Mouse (Mus musculus) ES-Bruce4 (cell line): ENCODE results near the gene Gpsm1. TPM values are rescaled to one million over a fixed set of nuclear protein-coding genes. Genes with fewer than 3 reads are reported as not detected.
A peak's percentile ranks its signal among the peaks of the same experiment; 100 is the strongest.

Source experiments
- H3K27ac ChIP-seq: 2 replicates; pipeline ENCODE4 v1.5.1; 2012; ENCODE audit warnings: low read length, inconsistent platforms; ENCODE audit not compliant: insufficient read depth
- H3K27me3 ChIP-seq: 2 replicates; pipeline ENCODE4 v1.6.1; 2012; ENCODE audit warnings: mild to moderate bottlenecking, low read length, inconsistent platforms; ENCODE audit not compliant: control insufficient read depth, poor library complexity, insufficient read depth, severe bottlenecking
- H3K36me3 ChIP-seq: 2 replicates; pipeline ENCODE4 v1.6.1; 2012; ENCODE audit warnings: inconsistent platforms, mild to moderate bottlenecking, low read length, moderate library complexity; ENCODE audit not compliant: control insufficient read depth, poor library complexity, insufficient read depth, severe bottlenecking
- H3K4me1 ChIP-seq: one replicate; pipeline ENCODE4 v1.8.1; 2011; ENCODE audit warnings: low read length; ENCODE audit not compliant: control insufficient read depth, insufficient read depth
- H3K4me3 ChIP-seq: 2 replicates; pipeline ENCODE4 v1.5.1; 2011; ENCODE audit warnings: low read depth, mild to moderate bottlenecking, low read length
- H3K9ac ChIP-seq: 2 replicates; pipeline ENCODE4 v1.6.1; 2012; ENCODE audit warnings: low read depth, mild to moderate bottlenecking, inconsistent platforms; ENCODE audit not compliant: poor library complexity, severe bottlenecking
- H3K9me3 ChIP-seq: replicated peaks from 2 replicates; pipeline ENCODE4 v1.6.1; 2012; ENCODE audit warnings: mild to moderate bottlenecking, low read length, inconsistent platforms; ENCODE audit not compliant: control insufficient read depth, poor library complexity, insufficient read depth, severe bottlenecking
- CTCF ChIP-seq: IDR thresholded peaks from one replicate; pipeline ENCODE4 v1.8.1; 2011; ENCODE audit warnings: low read depth, low read length
- EP300 ChIP-seq: IDR thresholded peaks from 2 replicates; pipeline ENCODE4 v1.6.1; 2011; ENCODE audit warnings: low read depth, low read length; ENCODE audit not compliant: insufficient read depth
- POLR2A ChIP-seq: IDR thresholded peaks from one replicate; pipeline ENCODE4 v1.8.1; 2011; ENCODE audit warnings: low read length; ENCODE audit not compliant: insufficient read depth
- polyA plus RNA-seq: library from polyadenylated mRNA; stranded (reverse); fragments of >200 nt; gene quantifications from 2 replicates; pipeline ENCODE4 v1.2.4, GENCODE M21; 2011; ENCODE audit warnings: low read depth; ENCODE audit not compliant: missing spikeins, insufficient read depth, insufficient read length

The Gpsm1 gene
- polyA plus RNA-seq, 1 experiment = 16.3 TPM

GRCm38 (mm10) chr2:26314281-26315071 is 839 bp upstream of the Gpsm1 start:
- Histone ChIP-seq H3K9ac (no peak overlapping the region), H3K27ac (no peak overlapping the region), H3K27me3 (no peaks in the 10 kb centered on the region), H3K4me3 (no peak overlapping the region), H3K4me1 (peaks cover 2% of the 10 kb centered on the region), H3K36me3 (no peaks in the 10 kb centered on the region), H3K9me3 (no peaks in the 10 kb centered on the region)
- TF ChIP-seq EP300 (no peak), POLR2A (no peak), CTCF (no peak)

- H3K4me3 ChIP-seq = peak overlapping the region; percentile 73
- peaks cover 2% of the 10 kb centered on the region for H3K4me1 ChIP-seq
- H3K9ac ChIP-seq = peak overlapping the region; percentile 83
- no peak for TF ChIP-seq POLR2A
- no peak for TF ChIP-seq EP300
- TF ChIP-seq CTCF = no peak
- no peak overlapping the region for H3K27ac ChIP-seq
- no peaks in the 10 kb centered on the region for H3K36me3 ChIP-seq
- no peaks in the 10 kb centered on the region for H3K27me3 ChIP-seq
- H3K9me3 ChIP-seq = no peaks in the 10 kb centered on the region
Observed at GRCm38 (mm10) chr2:26315925-26316311, 603 bp downstream of the Gpsm1 start.

- Histone ChIP-seq H3K27me3 (no peaks in the 10 kb centered on the region), H3K9ac (no peak overlapping the region), H3K27ac (no peak overlapping the region), H3K4me1 (peaks cover 2% of the 10 kb centered on the region), H3K9me3 (no peaks in the 10 kb centered on the region), H3K4me3 (no peak overlapping the region), H3K36me3 (no peaks in the 10 kb centered on the region)
- TF ChIP-seq POLR2A (no peak), EP300 (no peak)
Observed at GRCm38 (mm10) chr2:26316576-26317246, 1.4 kb downstream of the Gpsm1 start.

GRCm38 (mm10) chr2:26317371-26317770 is 2.1 kb downstream of the Gpsm1 start:
- no peak overlapping the region for H3K9ac ChIP-seq
- TF ChIP-seq EP300 (no peak), POLR2A (no peak), CTCF (no peak)
- no peaks in the 10 kb centered on the region for H3K27me3 ChIP-seq
- no peaks in the 10 kb centered on the region for H3K9me3 ChIP-seq
- peaks cover 2% of the 10 kb centered on the region for H3K4me1 ChIP-seq
- no peak overlapping the region for H3K27ac ChIP-seq
- H3K36me3 ChIP-seq = no peaks in the 10 kb centered on the region
- no peak overlapping the region for H3K4me3 ChIP-seq

- H3K27me3 ChIP-seq = no peaks in the 10 kb centered on the region
- H3K9me3 ChIP-seq = no peaks in the 10 kb centered on the region
- no peak overlapping the region for H3K27ac ChIP-seq
- no peak for TF ChIP-seq EP300
- TF ChIP-seq POLR2A = no peak
- no peak for TF ChIP-seq CTCF
- no peaks in the 10 kb centered on the region for H3K36me3 ChIP-seq
- H3K9ac ChIP-seq = no peak overlapping the region
- peaks cover 2% of the 10 kb centered on the region for H3K4me1 ChIP-seq
- no peak overlapping the region for H3K4me3 ChIP-seq
Observed at GRCm38 (mm10) chr2:26317991-26318672, 2.8 kb downstream of the Gpsm1 start.

GRCm38 (mm10) chr2:26319109-26319508 is 3.8 kb downstream of the Gpsm1 start:
- H3K9ac ChIP-seq = no peak overlapping the region
- no peak overlapping the region for H3K4me3 ChIP-seq
- peaks cover 2% of the 10 kb centered on the region for H3K4me1 ChIP-seq
- H3K27me3 ChIP-seq = no peaks in the 10 kb centered on the region
- no peak for TF ChIP-seq POLR2A
- no peak for TF ChIP-seq CTCF
- TF ChIP-seq EP300 = no peak
- H3K9me3 ChIP-seq = no peaks in the 10 kb centered on the region
- H3K36me3 ChIP-seq = no peaks in the 10 kb centered on the region
- H3K27ac ChIP-seq = no peak overlapping the region
